Mouse (Mus musculus) heart, postnatal 10 days (tissue): ENCODE data around the gene Krt10. TPM values are rescaled to one million over a fixed set of nuclear protein-coding genes. Genes with fewer than 3 reads are reported as not detected.
A peak's percentile ranks its signal among the peaks of the same experiment; 100 is the strongest.

Experiments
- DNase-seq, 2 experiments: peaks; one replicate each; pipeline ENCODE4 v3.0.0; 2021
- intact Hi-C: fragments of 180-260 bp; cut with DNase I; formaldehyde crosslinking; loops from one replicate; pipeline ENCODE4 v1.15.1; 2025
- total RNA-seq, 2 experiments: library from RNA; stranded (reverse); gene quantifications; 2 replicates each; pipeline ENCODE4 v1.2.3; 2021

Gene Krt10
- total RNA-seq = 1 to 10 TPM; 6.8 to 9.7 TPM

- intact Hi-C loops = no loop called here
- no peak for DNase-seq
Observed at GRCm38 (mm10) chr11:99389264-99389663, at the start of gene Krt10. Gene Krt10, minus strand, starts transcription at chr11:99389364.

- intact Hi-C loops = no loop called here
- DNase-seq = peak in 1 of 2 experiments; percentile 2
Observed at GRCm38 (mm10) chr11:99437972-99438371, 48.8 kb upstream of the Krt10 start, which contains the start of gene Krt20. Gene Krt20, minus strand, starts transcription at chr11:99438150.

GRCm38 (mm10) chr11:99436625-99437024 is 47.5 kb upstream of the Krt10 start:
- intact Hi-C loops = no loop called here
- no peak for DNase-seq

GRCm38 (mm10) chr11:99430670-99431069 is 41.5 kb upstream of the Krt10 start:
- DNase-seq = peak in 1 of 2 experiments; percentile 17
- intact Hi-C loops = no loop called here

- DNase-seq = no peak
- intact Hi-C loops = no loop called here
Observed at GRCm38 (mm10) chr11:99422159-99422558, 33.0 kb upstream of the Krt10 start, which contains the start of gene Krt12. Gene Krt12, minus strand, starts transcription at chr11:99422259.

GRCm38 (mm10) chr11:99420586-99420985 is 31.4 kb upstream of the Krt10 start:
- intact Hi-C loops = no loop called here

GRCm38 (mm10) chr11:99417819-99418218 is 28.7 kb upstream of the Krt10 start:
- intact Hi-C loops = no loop called here
- no peak for DNase-seq

More at GRCm38 (mm10) chr11:99420586-99420985, 31.4 kb upstream of the Krt10 start:
- no peak for DNase-seq

- intact Hi-C loops = no loop called here
- no peak for DNase-seq
Observed at GRCm38 (mm10) chr11:99416902-99417301, 27.7 kb upstream of the Krt10 start.

- no peak for DNase-seq
- intact Hi-C loops = no loop called here
Observed at GRCm38 (mm10) chr11:99414463-99415147, 25.4 kb upstream of the Krt10 start.

- DNase-seq = peak; percentile 29 to 64
- intact Hi-C loops = loop anchor here (1.0 kb wide), 1 partner anchor 50 kb away; no protein-coding TSS in a partner anchor
Observed at GRCm38 (mm10) chr11:99413247-99413646, 24.1 kb upstream of the Krt10 start.

GRCm38 (mm10) chr11:99406186-99406585 is 17.0 kb upstream of the Krt10 start:
- no peak for DNase-seq

GRCm38 (mm10) chr11:99399956-99400549 is 10.9 kb upstream of the Krt10 start:
- DNase-seq = no peak
- intact Hi-C loops = no loop called here

More at GRCm38 (mm10) chr11:99406186-99406585, 17.0 kb upstream of the Krt10 start:
- intact Hi-C loops = no loop called here

- DNase-seq = no peak
- intact Hi-C loops = no loop called here
Observed at GRCm38 (mm10) chr11:99398832-99399231, 9.7 kb upstream of the Krt10 start.

GRCm38 (mm10) chr11:99398084-99398483 is 8.9 kb upstream of the Krt10 start:
- DNase-seq = no peak
- intact Hi-C loops = no loop called here

GRCm38 (mm10) chr11:99396661-99397060 is 7.5 kb upstream of the Krt10 start:
- no peak for DNase-seq
- intact Hi-C loops = no loop called here

GRCm38 (mm10) chr11:99396034-99396433 is 6.9 kb upstream of the Krt10 start:
- DNase-seq = no peak
- intact Hi-C loops = no loop called here

GRCm38 (mm10) chr11:99392492-99392891 is 3.3 kb upstream of the Krt10 start:
- no peak for DNase-seq
- intact Hi-C loops = no loop called here

- intact Hi-C loops = no loop called here
Observed at GRCm38 (mm10) chr11:99391375-99391774, 2.2 kb upstream of the Krt10 start.

GRCm38 (mm10) chr11:99390866-99391265 is 1.7 kb upstream of the Krt10 start:
- DNase-seq = no peak
- intact Hi-C loops = no loop called here

More at GRCm38 (mm10) chr11:99391375-99391774, 2.2 kb upstream of the Krt10 start:
- DNase-seq = no peak

- intact Hi-C loops = no loop called here
- DNase-seq = no peak
Observed at GRCm38 (mm10) chr11:99388661-99389060, 503 bp downstream of the Krt10 start.

GRCm38 (mm10) chr11:99385813-99386721 is 3.1 kb downstream of the Krt10 start:
- DNase-seq = peak; percentile 94
- intact Hi-C loops = no loop called here
